Mouse (Mus musculus): ENCODE measurements at regions not wholly inside any gene's neighbourhood (a gene's known extent, or its start where the extent isn't known, plus 50 kb on each side); places are given as distances from the start of the nearest gene placed in this dataset.
"Not testable (repeated sequence)": the region's sequence is repeated elsewhere in the genome, so short reads cannot be mapped to it uniquely, and the experiment has no call there.

GRCm38 (mm10) chr17:85881636-85882170 lies 193.6 kb upstream of the Six2 start:
- no peak for DNase-seq

- DNase-seq: no peak
Measured at GRCm38 (mm10) chr17:85881046-85881445, 193.0 kb upstream of the Six2 start.

GRCm38 (mm10) chr17:85877426-85877825 lies 189.4 kb upstream of the Six2 start:
- DNase-seq: peak; percentile 46

GRCm38 (mm10) chr17:85876853-85877252 lies 188.8 kb upstream of the Six2 start:
- DNase-seq: no peak

GRCm38 (mm10) chr17:85873853-85874586 lies 185.9 kb upstream of the Six2 start:
- no peak for DNase-seq

GRCm38 (mm10) chr17:85872903-85873413 lies 184.9 kb upstream of the Six2 start:
- DNase-seq: no peak

GRCm38 (mm10) chr17:85870406-85870805 lies 182.3 kb upstream of the Six2 start:
- peak; percentile 10 for DNase-seq

GRCm38 (mm10) chr17:85869179-85869578 lies 181.1 kb upstream of the Six2 start:
- DNase-seq: no peak

- DNase-seq: peak; percentile 14
Measured at GRCm38 (mm10) chr17:85867945-85868616, 180.0 kb upstream of the Six2 start.

GRCm38 (mm10) chr17:85866581-85866980 lies 178.5 kb upstream of the Six2 start:
- DNase-seq: no peak

GRCm38 (mm10) chr17:85865940-85866339 lies 177.9 kb upstream of the Six2 start:
- no peak for DNase-seq

- no peak for DNase-seq
Measured at GRCm38 (mm10) chr17:85861328-85861727, 173.3 kb upstream of the Six2 start.

GRCm38 (mm10) chr17:85860797-85861196 lies 172.7 kb upstream of the Six2 start:
- no peak for DNase-seq

- no peak for DNase-seq
Measured at GRCm38 (mm10) chr17:85859926-85860707, 172.0 kb upstream of the Six2 start.

- DNase-seq: no peak
Measured at GRCm38 (mm10) chr17:85858516-85858915, 170.4 kb upstream of the Six2 start.

GRCm38 (mm10) chr17:85857705-85858472 lies 169.8 kb upstream of the Six2 start:
- no peak for DNase-seq

GRCm38 (mm10) chr17:85856894-85857293 lies 168.8 kb upstream of the Six2 start:
- not testable (repeated sequence) for DNase-seq

GRCm38 (mm10) chr17:85853156-85853555 lies 165.1 kb upstream of the Six2 start:
- no peak for DNase-seq

- no peak for DNase-seq
Measured at GRCm38 (mm10) chr17:85848526-85848925, 160.5 kb upstream of the Six2 start.

GRCm38 (mm10) chr17:85847756-85848155 lies 159.7 kb upstream of the Six2 start:
- no peak for DNase-seq

GRCm38 (mm10) chr17:85845059-85845458 lies 157.0 kb upstream of the Six2 start:
- DNase-seq: no peak

- DNase-seq: no peak
Measured at GRCm38 (mm10) chr17:85844486-85844885, 156.4 kb upstream of the Six2 start.

Measured in lung, postnatal 14 days (tissue).